Mouse (Mus musculus) cortical plate, adult 2 months (tissue): ENCODE results near the gene Gm2897.
"Not testable (repeated sequence)": the region's sequence is repeated elsewhere in the genome, so short reads cannot be mapped to it uniquely, and the experiment has no call there.

Experiments
- CTCF ChIP-seq: fragments of 200-500 bp; IDR thresholded peaks from 2 replicates; pipeline ENCODE4 v1.5.1; 2011; ENCODE audit warnings: mild to moderate bottlenecking, control low read depth, low read length; ENCODE audit not compliant: insufficient read depth; ENCODE audit errors: extremely low read depth
- POLR2A ChIP-seq: fragments of 200-500 bp; IDR thresholded peaks from 2 replicates; pipeline ENCODE4 v1.6.1; 2011; ENCODE audit warnings: mild to moderate bottlenecking, low read length, control low read depth; ENCODE audit not compliant: insufficient read depth; ENCODE audit errors: extremely low read depth

- TF ChIP-seq CTCF, POLR2A: not testable (repeated sequence)
Measured at GRCm38 (mm10) chr14:3116051-3116450, 67.0 kb downstream of the Gm2897 start.
